Mouse (Mus musculus): ENCODE data around the gene Sltm.

DNA sequence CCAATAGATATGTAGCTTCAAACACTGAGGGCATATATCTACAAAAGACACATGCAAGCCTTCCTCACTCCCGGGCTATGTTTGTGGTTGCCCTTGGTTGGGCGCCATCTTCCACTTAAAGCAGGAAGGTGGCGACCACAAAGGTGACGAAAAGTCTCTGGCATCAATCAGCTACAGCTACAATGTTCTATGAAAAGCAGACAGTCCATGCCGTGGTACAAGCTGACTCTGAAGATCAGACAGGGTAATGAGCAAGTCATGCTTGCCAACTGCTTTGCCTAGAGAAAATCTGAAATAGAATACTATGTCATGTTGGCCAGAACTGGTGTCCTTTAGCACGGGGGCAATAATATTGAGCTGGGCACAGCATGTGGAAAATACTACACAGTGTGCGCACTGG, 18.2 kb upstream of the Sltm start:
- TF ChIP-seq ZC3H11A (IDR thresholded peaks at IDR 0.05; ENCODE audit: borderline replicate concordance, low read depth, low read length) (no peak), MAFK (IDR thresholded peaks at IDR 0.05; ENCODE audit: insufficient read depth, low read depth, low read length) (no peak), CHD2 (IDR thresholded peaks at IDR 0.05; ENCODE audit: low read depth, low read length) (no peak), ZNF384 (IDR thresholded peaks at IDR 0.05; ENCODE audit: low read depth, low read length) (no peak)

All from ES-E14 (cell line).